Mouse (Mus musculus): ENCODE measurements at regions not wholly inside any gene's neighbourhood (a gene's known extent, or its start where the extent isn't known, plus 50 kb on each side); places are given as distances from the start of the nearest gene placed in this dataset.

- H3K27ac ChIP-seq (ENCODE audit: low read depth, low read length), result no peak overlapping the region
- ATAC-seq, result 0 out of 2 replicates have a peak, but pooled peaks have one; percentile 22
- WGBS, result 100% methylated on average over 1 of the region's 1 CpGs
- no peak overlapping the region for H3K4me2 ChIP-seq (replicated peaks; ENCODE audit: low read depth)
- no peak for TF ChIP-seq CTCF (IDR thresholded peaks at IDR 0.05; ENCODE audit: low read depth)
- no peaks in the 10 kb centered on the region for H3K9me3 ChIP-seq (ENCODE audit: control insufficient read depth)
- no peak overlapping the region for H3K4me3 ChIP-seq (ENCODE audit: low read depth, low read length)
- no peaks in the 10 kb centered on the region for H3K4me1 ChIP-seq (replicated peaks; ENCODE audit: control insufficient read depth, insufficient read depth, low read length)
- no peak overlapping the region for H3K9ac ChIP-seq (ENCODE audit: low read depth, low read length)
- no peaks in the 10 kb centered on the region for H3K27me3 ChIP-seq (replicated peaks; ENCODE audit: control insufficient read depth, insufficient read depth, low read length)
- H3K36me3 ChIP-seq (ENCODE audit: control insufficient read depth, insufficient read depth), result no peaks in the 10 kb centered on the region
Measured at GRCm38 (mm10) chr1:7388627-7389026, 2580.9 kb downstream of the Gm37988 start.

DNA sequence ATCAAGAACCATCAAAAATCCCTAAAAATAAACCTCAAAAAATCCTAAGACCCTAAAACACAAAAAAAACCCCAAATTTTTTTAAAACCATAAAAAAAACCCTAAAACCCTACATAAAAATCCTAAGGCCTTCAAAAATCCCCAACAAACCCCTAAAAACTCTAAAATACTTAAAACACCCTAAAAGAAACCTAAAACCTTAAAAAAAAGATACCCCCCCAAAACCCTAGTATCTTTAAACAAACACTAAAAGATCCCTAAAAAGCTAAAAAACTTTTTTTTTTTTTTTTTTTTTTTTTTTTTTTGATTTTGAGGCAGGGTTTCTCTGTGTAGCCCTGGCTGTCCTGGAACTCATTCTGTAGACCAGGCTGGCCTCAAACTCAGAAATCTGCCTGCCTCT is 2585.8 kb downstream of the Gm37988 start:
- H3K9me3 ChIP-seq (ENCODE audit: control insufficient read depth), result no peaks in the 10 kb centered on the region
- no peak for ATAC-seq
- no peak overlapping the region for H3K27ac ChIP-seq (ENCODE audit: low read depth, low read length)
- H3K36me3 ChIP-seq (ENCODE audit: control insufficient read depth, insufficient read depth), result no peaks in the 10 kb centered on the region
- no peak overlapping the region for H3K4me2 ChIP-seq (replicated peaks; ENCODE audit: low read depth)
- H3K4me3 ChIP-seq (ENCODE audit: low read depth, low read length), result no peak overlapping the region
- H3K9ac ChIP-seq (ENCODE audit: low read depth, low read length), result no peak overlapping the region
- H3K27me3 ChIP-seq (replicated peaks; ENCODE audit: control insufficient read depth, insufficient read depth, low read length), result no peaks in the 10 kb centered on the region
- no peak for TF ChIP-seq CTCF (IDR thresholded peaks at IDR 0.05; ENCODE audit: low read depth)
- no peaks in the 10 kb centered on the region for H3K4me1 ChIP-seq (replicated peaks; ENCODE audit: control insufficient read depth, insufficient read depth, low read length)

DNA sequence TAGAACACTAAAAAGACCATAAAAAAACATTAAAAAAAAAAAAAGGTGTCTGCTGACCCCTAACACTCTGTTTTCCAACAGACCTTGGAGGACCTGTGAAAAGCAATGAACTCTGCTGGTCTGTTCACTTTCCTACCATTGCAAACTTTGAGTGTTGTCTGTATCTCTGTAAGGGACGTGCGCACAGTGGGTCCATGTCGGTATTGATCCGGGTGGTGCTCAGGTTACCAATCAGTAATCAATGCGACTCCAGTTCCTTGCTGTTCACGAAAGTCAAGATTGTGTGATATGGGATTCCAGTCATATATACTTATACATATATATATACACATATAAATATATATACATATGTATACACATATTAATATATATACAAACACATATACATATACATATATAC is 2586.5 kb downstream of the Gm37988 start:
- TF ChIP-seq CTCF (IDR thresholded peaks at IDR 0.05; ENCODE audit: low read depth), result no peak
- H3K27me3 ChIP-seq (replicated peaks; ENCODE audit: control insufficient read depth, insufficient read depth, low read length), result no peaks in the 10 kb centered on the region
- no peaks in the 10 kb centered on the region for H3K9me3 ChIP-seq (ENCODE audit: control insufficient read depth)
- H3K36me3 ChIP-seq (ENCODE audit: control insufficient read depth, insufficient read depth), result no peaks in the 10 kb centered on the region
- no peak for ATAC-seq
- no peak overlapping the region for H3K9ac ChIP-seq (ENCODE audit: low read depth, low read length)
- H3K4me3 ChIP-seq (ENCODE audit: low read depth, low read length), result no peak overlapping the region
- WGBS, result 97% methylated on average over 6 of the region's 6 CpGs
- H3K27ac ChIP-seq (ENCODE audit: low read depth, low read length), result no peak overlapping the region
- no peak overlapping the region for H3K4me2 ChIP-seq (replicated peaks; ENCODE audit: low read depth)
- no peaks in the 10 kb centered on the region for H3K4me1 ChIP-seq (replicated peaks; ENCODE audit: control insufficient read depth, insufficient read depth, low read length)

DNA sequence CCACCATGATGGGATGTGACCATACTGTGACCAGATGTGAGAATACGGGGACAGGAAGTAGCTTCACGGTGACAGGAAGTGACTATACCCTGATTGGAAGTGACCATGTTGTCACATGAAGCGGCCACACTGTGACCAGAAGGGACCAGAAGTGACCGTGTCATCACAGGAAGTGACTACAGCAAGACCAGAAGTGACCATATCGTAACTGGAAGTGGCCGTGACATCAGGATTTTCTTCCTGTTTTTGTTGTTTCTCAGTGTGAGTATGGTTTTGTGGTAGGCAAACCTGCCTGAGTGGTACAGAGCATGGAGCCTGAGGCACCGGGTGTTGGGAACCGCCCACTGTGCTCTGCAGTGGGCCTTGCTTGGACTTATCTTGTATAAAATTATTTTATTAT is 2587.8 kb downstream of the Gm37988 start:
- 91% methylated on average over 8 of the region's 8 CpGs for WGBS
- no peak for TF ChIP-seq CTCF (IDR thresholded peaks at IDR 0.05; ENCODE audit: low read depth)

GRCm38 (mm10) chr1:7396867-7397806 is 2589.4 kb downstream of the Gm37988 start:
- Histone ChIP-seq H3K9ac (ENCODE audit: low read depth, low read length) (0 out of 2 replicates have a peak overlapping the region, but pooled peaks have one; percentile 43), H3K27ac (ENCODE audit: low read depth, low read length) (0 out of 2 replicates have a peak overlapping the region, but pooled peaks have one; percentile 7), H3K4me1 (replicated peaks; ENCODE audit: control insufficient read depth, insufficient read depth, low read length) (no peaks in the 10 kb centered on the region), H3K27me3 (replicated peaks; ENCODE audit: control insufficient read depth, insufficient read depth, low read length) (no peaks in the 10 kb centered on the region), H3K9me3 (ENCODE audit: control insufficient read depth) (no peaks in the 10 kb centered on the region), H3K4me2 (replicated peaks; ENCODE audit: low read depth) (peak overlapping the region; percentile 66), H3K4me3 (ENCODE audit: low read depth, low read length) (peak overlapping the region; percentile 85), H3K36me3 (ENCODE audit: control insufficient read depth, insufficient read depth) (no peaks in the 10 kb centered on the region)
- WGBS, result 12% methylated on average over 26 of the region's 26 CpGs
- ATAC-seq, result peak; percentile 90
- peak; percentile 72 for TF ChIP-seq CTCF (IDR thresholded peaks at IDR 0.05; ENCODE audit: low read depth)

More for the DNA sequence above, 2587.8 kb downstream of the Gm37988 start:
- Histone ChIP-seq H3K4me3 (ENCODE audit: low read depth, low read length) (no peak overlapping the region), H3K9me3 (ENCODE audit: control insufficient read depth) (no peaks in the 10 kb centered on the region), H3K9ac (ENCODE audit: low read depth, low read length) (no peak overlapping the region), H3K36me3 (ENCODE audit: control insufficient read depth, insufficient read depth) (no peaks in the 10 kb centered on the region), H3K4me1 (replicated peaks; ENCODE audit: control insufficient read depth, insufficient read depth, low read length) (no peaks in the 10 kb centered on the region), H3K27me3 (replicated peaks; ENCODE audit: control insufficient read depth, insufficient read depth, low read length) (no peaks in the 10 kb centered on the region), H3K27ac (ENCODE audit: low read depth, low read length) (no peak overlapping the region), H3K4me2 (replicated peaks; ENCODE audit: low read depth) (no peak overlapping the region)
- ATAC-seq, result no peak

- no peaks in the 10 kb centered on the region for H3K27me3 ChIP-seq (replicated peaks; ENCODE audit: control insufficient read depth, insufficient read depth, low read length)
- H3K9ac ChIP-seq (ENCODE audit: low read depth, low read length), result peak overlapping the region; percentile 53
- peak overlapping the region; percentile 50; the same call in 1 of the 2 replicates for H3K27ac ChIP-seq (ENCODE audit: low read depth, low read length)
- peak overlapping the region; percentile 91 for H3K4me2 ChIP-seq (replicated peaks; ENCODE audit: low read depth)
- peak; percentile 93 for TF ChIP-seq CTCF (IDR thresholded peaks at IDR 0.05; ENCODE audit: low read depth)
- under 1% methylated on average over 45 of the region's 46 CpGs for WGBS
- H3K4me1 ChIP-seq (replicated peaks; ENCODE audit: control insufficient read depth, insufficient read depth, low read length), result no peaks in the 10 kb centered on the region
- peak; percentile 98 for ATAC-seq
- H3K36me3 ChIP-seq (ENCODE audit: control insufficient read depth, insufficient read depth), result no peaks in the 10 kb centered on the region
- peak overlapping the region; percentile 85 for H3K4me3 ChIP-seq (ENCODE audit: low read depth, low read length)
- no peaks in the 10 kb centered on the region for H3K9me3 ChIP-seq (ENCODE audit: control insufficient read depth)
Measured at GRCm38 (mm10) chr1:7397807-7398446, 2590.2 kb downstream of the Gm37988 start.

Measured in intestine, postnatal 0 days (tissue).